22 mouse cellular contexts compared by ENCODE assay signal in genomic region chr8:91615196-91615595, GRCm38 (mm10).
"Had no signal": no experiment of that assay in that cellular context is flagged by ENCODE, and none has a peak within 500 bp of the region (broad histone marks: within the 10 kb centered on the region; RNA-seq: fewer than 3 reads in every experiment).

No protein-coding gene starts in this region.

- ATAC-seq: hindbrain, postnatal 0 days; intestine, embryonic 16.5 days; liver, embryonic 12.5 days had no signal

- H3K4me3 ChIP-seq: heart, adult 2 months; heart, embryonic 13.5 days; heart, embryonic 15.5 days; hindbrain, embryonic 12.5 days; hindbrain, embryonic 15.5 days; layer of hippocampus, adult 2 months; limb, embryonic 15.5 days; liver, embryonic 12.5 days had no signal

- DNase-seq: gastrocnemius, postnatal 14 days; gastrocnemius, postnatal 36 days; heart, adult 11 months; heart, adult 2 months; heart, postnatal 14 days; heart, postnatal 36 days; kidney, adult 18-20 months; kidney, adult 8-10 months; kidney, postnatal 10 days; kidney, postnatal 4 days; lung, adult 18-20 months had no signal

- H3K9ac ChIP-seq: heart, embryonic 13.5 days; heart, embryonic 15.5 days; hindbrain, embryonic 12.5 days; hindbrain, embryonic 15.5 days; limb, embryonic 15.5 days; liver, embryonic 12.5 days; liver, embryonic 14.5 days had no signal

- H3K9me3 ChIP-seq: heart, embryonic 13.5 days; heart, embryonic 15.5 days; hindbrain, embryonic 12.5 days; hindbrain, embryonic 15.5 days; limb, embryonic 15.5 days; liver, embryonic 12.5 days had no signal

- H3K27ac ChIP-seq: heart, adult 2 months; heart, embryonic 13.5 days; heart, embryonic 15.5 days; hindbrain, embryonic 12.5 days; hindbrain, embryonic 15.5 days; hindbrain, postnatal 0 days; limb, embryonic 15.5 days; liver, embryonic 12.5 days; liver, embryonic 14.5 days had no signal

- H3K36me3 ChIP-seq: heart, embryonic 13.5 days; heart, embryonic 15.5 days; hindbrain, embryonic 12.5 days; hindbrain, embryonic 15.5 days; limb, embryonic 15.5 days; liver, embryonic 12.5 days had no signal

- H3K4me2 ChIP-seq: heart, embryonic 11.5 days; heart, embryonic 13.5 days; heart, embryonic 15.5 days; hindbrain, embryonic 12.5 days; hindbrain, embryonic 15.5 days; limb, embryonic 15.5 days; liver, embryonic 12.5 days had no signal

- H3K4me1 ChIP-seq: liver, embryonic 12.5 days had no signal

- H3K27me3 ChIP-seq: heart, embryonic 13.5 days; heart, embryonic 15.5 days; hindbrain, embryonic 12.5 days; liver, embryonic 12.5 days had no signal
